Mouse (Mus musculus) cortical plate, adult 2 months (tissue): Measurements from ENCODE around the gene Setd2. TPM values are rescaled to one million over a fixed set of nuclear protein-coding genes. Genes with fewer than 3 reads are reported as not detected.

Source experiments
- H3K27ac ChIP-seq: fragments of 200-500 bp; 2 replicates; pipeline ENCODE4 v1.5.1; 2012; ENCODE audit warnings: low read length, control low read depth, inconsistent platforms; ENCODE audit not compliant: insufficient read depth
- H3K4me1 ChIP-seq: fragments of 200-500 bp; 2 replicates; pipeline ENCODE4 v1.6.1; 2011; ENCODE audit warnings: low read length; ENCODE audit not compliant: control insufficient read depth, insufficient read depth
- H3K4me3 ChIP-seq: fragments of 200-500 bp; 2 replicates; pipeline ENCODE4 v1.5.1; 2011; ENCODE audit warnings: mild to moderate bottlenecking, low read length, control low read depth; ENCODE audit not compliant: insufficient read depth
- CTCF ChIP-seq: fragments of 200-500 bp; IDR thresholded peaks from 2 replicates; pipeline ENCODE4 v1.5.1; 2011; ENCODE audit warnings: mild to moderate bottlenecking, control low read depth, low read length; ENCODE audit not compliant: insufficient read depth; ENCODE audit errors: extremely low read depth
- POLR2A ChIP-seq: fragments of 200-500 bp; IDR thresholded peaks from 2 replicates; pipeline ENCODE4 v1.6.1; 2011; ENCODE audit warnings: mild to moderate bottlenecking, low read length, control low read depth; ENCODE audit not compliant: insufficient read depth; ENCODE audit errors: extremely low read depth
- polyA plus RNA-seq: library from polyadenylated mRNA; depleted of rRNA; stranded (reverse); fragments of >200 nt; gene quantifications from 2 replicates; pipeline ENCODE4 v1.2.3, GENCODE M21; 2012

Gene Setd2
- polyA plus RNA-seq, 1 experiment, result 64.8 TPM

DNA sequence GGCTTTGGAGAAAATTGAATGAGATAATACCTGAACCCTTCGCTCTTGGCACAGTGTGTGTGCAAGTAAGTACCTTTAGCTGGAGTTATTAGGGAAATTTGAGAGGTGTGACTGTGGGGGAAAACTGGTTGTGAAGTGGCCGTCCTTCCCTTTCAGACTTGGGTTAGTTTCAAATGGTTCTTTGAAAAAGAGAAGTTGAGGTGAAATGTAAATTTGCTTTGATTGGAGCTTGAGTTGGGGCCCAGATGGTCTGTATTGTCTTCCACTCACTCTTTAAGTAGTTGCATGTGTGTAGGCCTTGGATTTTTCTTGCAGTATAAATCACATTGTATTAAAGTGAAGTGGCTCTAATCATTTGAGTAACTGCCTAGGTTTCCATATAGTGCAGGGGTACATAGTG, 2.7 kb downstream of the Setd2 start:
- H3K4me3 ChIP-seq, result no peak overlapping the region
- TF ChIP-seq POLR2A (no peak), CTCF (no peak)
- H3K27ac ChIP-seq, result no peak overlapping the region
- peaks cover 10% of the 10 kb centered on the region for H3K4me1 ChIP-seq

DNA sequence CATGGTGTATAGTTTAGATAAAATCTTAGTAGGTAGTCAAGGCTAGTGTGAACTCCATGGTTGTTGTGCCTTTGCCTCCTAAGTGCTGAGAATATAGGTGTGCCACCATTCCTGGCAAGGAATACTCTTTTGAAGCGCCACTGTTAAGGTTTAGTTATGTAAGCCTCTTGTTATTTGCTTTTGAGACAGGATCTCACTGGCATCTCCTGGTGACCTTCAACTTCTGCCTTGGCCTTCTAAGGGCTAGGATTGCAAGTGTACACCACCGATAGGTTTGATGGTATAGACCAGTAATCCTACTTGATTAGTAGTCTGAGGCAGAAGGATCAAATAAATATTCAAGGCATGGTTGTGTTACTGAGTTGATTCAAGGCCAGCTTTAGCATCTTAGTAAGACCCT, 4.2 kb downstream of the Setd2 start:
- H3K27ac ChIP-seq, result no peak overlapping the region
- no peak overlapping the region for H3K4me3 ChIP-seq
- H3K4me1 ChIP-seq, result peaks cover 10% of the 10 kb centered on the region
- TF ChIP-seq POLR2A (no peak), CTCF (no peak)

DNA sequence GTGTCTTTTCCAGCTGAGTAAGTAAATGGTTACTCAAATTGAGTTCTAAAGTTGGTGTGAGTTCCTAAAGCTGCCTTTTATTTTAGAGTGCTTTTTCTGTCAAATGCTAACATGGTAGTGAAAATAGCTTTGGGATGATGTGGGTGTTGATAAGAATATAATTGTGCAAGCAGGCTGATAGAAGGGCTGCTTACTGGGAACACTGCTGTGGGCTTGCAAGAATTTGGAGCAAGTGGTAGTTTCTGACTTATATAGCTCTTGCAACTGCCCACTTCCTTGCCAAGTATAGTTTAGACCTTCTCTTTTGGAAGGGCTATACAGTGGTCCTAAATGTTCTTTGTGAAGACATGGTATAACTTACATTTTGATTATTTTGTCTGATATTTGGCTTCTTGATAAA, 6.1 kb downstream of the Setd2 start:
- H3K4me3 ChIP-seq, result no peak overlapping the region
- TF ChIP-seq CTCF (no peak), POLR2A (no peak)
- H3K4me1 ChIP-seq, result peaks cover 12% of the 10 kb centered on the region
- no peak overlapping the region; the same call in 1 of the 2 replicates for H3K27ac ChIP-seq

DNA sequence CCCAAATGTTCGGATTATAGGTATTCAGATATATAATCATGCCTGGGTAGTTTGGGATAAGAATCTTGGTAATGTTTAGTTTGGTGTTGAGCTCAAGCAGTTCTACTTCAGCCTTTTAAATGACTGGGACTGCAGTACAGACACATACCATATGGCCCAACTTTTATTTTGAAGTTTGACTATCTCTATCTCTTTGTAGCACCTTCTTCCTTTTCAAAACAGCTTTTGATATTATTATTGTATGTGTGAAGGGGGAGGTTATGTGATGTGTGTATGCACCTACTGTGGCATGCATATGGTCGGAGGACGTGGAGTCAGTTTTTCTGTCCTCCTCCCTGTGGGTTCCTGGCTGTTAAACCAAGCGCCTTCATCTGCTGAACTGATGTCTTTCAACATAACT, 9.6 kb downstream of the Setd2 start:
- Histone ChIP-seq H3K4me1 (peaks cover 7% of the 10 kb centered on the region; the same call in 1 of the 2 replicates), H3K4me3 (no peak overlapping the region), H3K27ac (no peak overlapping the region)
- no peak for TF ChIP-seq POLR2A
- TF ChIP-seq CTCF, result no peak

DNA sequence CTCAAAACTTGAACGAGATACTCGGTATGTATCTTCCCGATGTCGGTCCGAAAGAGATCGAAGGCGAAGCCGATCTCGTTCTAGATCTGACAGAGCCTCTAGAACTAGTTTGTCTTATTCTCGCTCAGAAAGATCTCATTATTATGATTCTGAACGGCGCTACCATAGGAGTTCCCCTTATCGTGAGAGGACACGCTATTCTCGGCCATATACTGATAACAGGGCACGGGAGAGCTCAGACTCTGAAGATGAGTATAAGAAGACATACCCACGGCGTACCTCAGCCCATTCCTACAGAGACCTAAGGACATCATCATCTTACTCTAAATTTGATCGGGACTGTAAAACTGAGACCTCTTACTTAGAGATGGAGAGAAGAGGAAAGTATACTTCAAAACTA, 15.9 kb downstream of the Setd2 start:
- H3K4me3 ChIP-seq, result no peak overlapping the region
- no peak overlapping the region for H3K27ac ChIP-seq
- peaks cover 2% of the 10 kb centered on the region; the same call in 1 of the 2 replicates for H3K4me1 ChIP-seq
- no peak for TF ChIP-seq CTCF
- no peak for TF ChIP-seq POLR2A

DNA sequence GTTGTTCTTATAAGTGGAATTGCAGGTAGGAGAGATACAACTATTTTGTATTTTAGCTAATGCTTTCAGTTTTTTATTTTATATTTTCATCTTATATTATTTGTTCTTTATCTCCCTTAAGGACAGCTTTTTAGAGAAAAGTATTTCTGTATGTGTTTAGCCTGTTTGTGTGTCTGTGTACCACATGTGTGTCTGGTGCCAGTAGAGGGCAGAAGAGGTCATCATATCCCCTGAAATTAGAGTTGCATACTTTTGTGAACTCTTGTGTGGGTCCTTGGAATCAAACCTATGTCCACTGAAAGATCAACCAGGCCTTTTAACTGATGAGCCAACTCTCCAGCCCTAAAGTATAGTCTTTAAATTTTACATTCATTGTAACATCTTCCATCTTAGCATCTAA, 35.9 kb downstream of the Setd2 start:
- no peak overlapping the region for H3K27ac ChIP-seq
- TF ChIP-seq CTCF (no peak), POLR2A (no peak)
- H3K4me1 ChIP-seq, result no peaks in the 10 kb centered on the region
- H3K4me3 ChIP-seq, result no peak overlapping the region

DNA sequence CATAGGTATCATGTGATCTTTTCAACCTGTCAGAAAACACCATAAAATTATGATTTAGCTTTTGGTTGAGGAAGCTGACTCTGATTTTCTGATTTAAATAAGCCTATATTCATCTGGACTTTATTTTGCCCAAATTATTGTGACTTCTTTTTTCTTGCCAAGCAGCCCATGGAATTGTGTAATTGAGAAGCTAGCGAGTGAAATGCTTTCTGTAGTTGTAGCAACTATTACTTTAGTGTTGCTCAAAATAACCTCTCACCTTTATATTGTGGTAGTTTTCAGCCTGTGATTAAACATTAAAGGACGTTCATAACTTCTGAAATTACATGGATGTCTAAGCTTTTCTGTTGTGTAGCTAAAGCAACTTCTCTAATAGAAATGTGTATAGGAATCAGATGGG, 49.8 kb downstream of the Setd2 start:
- TF ChIP-seq POLR2A (no peak), CTCF (no peak)
- H3K27ac ChIP-seq, result no peak overlapping the region

DNA sequence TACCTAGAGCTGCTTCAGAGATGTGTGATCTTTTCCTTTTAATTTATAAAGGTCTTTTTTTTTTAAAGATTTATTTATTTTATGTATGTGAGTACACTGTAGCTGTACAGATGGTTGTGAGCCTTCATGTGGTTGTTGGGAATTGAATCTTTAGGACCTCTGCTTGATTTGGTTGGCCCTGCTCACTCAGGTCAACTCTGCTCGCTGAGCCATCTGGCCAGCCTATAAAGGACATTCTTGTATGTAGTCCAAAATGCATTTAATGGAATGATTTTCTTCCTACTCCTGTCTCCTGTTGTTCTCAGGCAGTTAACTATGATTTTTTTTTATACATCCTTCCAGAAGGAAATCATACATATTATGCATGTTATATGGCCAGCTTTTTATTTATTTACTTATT, 51.1 kb downstream of the Setd2 start:
- Histone ChIP-seq H3K4me3 (no peak overlapping the region), H3K4me1 (0 out of 2 replicates have a peak, but pooled peaks cover 1% of the 10 kb centered on the region), H3K27ac (no peak overlapping the region)
- no peak for TF ChIP-seq CTCF
- no peak for TF ChIP-seq POLR2A

More for the DNA sequence above, 49.8 kb downstream of the Setd2 start:
- Histone ChIP-seq H3K4me3 (no peak overlapping the region), H3K4me1 (0 out of 2 replicates have a peak, but pooled peaks cover 1% of the 10 kb centered on the region)

DNA sequence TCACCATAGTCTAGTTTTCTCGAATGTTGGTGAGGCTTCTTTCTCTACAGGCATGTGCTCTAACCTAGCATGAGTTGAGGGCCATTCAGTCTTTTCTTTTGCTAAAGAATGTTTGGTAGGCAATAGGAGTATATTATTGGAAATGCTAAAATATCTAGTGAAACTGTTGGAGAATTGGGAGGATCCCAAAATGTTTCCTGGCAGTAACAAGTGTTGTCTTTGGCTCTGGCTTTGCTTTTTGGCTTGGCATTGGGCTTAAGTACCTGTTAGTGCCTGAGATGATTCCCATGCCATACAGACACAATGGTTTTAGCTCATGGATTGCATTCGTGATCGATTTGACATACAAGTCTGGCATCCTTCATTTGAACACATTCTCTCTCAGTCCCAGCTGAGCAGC, 79.1 kb downstream of the Setd2 start:
- TF ChIP-seq CTCF, result no peak
- TF ChIP-seq POLR2A, result no peak
- H3K27ac ChIP-seq, result no peak overlapping the region

DNA sequence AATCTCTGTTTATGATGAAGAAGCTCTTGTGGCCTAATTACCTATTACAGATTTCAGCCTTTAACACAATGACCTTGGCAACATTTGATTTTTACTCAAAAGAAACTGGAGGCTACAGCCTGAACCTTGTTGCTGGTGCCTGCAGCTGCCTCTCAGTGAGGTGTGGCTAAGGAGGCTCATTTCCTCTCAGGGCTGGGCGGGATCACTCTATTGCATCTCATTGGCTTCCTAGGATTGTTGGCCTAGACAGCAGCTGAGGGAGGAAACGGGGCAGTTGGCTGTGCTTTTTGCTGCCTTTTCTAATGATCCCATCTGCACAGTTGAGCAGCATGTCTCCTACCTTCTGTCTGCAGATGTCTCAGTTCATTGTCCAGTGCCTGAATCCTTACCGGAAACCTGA, 84.7 kb downstream of the Setd2 start:
- H3K4me3 ChIP-seq, result no peak overlapping the region
- no peak overlapping the region for H3K27ac ChIP-seq
- TF ChIP-seq CTCF (no peak), POLR2A (no peak)
- no peaks in the 10 kb centered on the region for H3K4me1 ChIP-seq

More for the DNA sequence above, 79.1 kb downstream of the Setd2 start:
- Histone ChIP-seq H3K4me3 (no peak overlapping the region), H3K4me1 (no peaks in the 10 kb centered on the region; the same call in 1 of the 2 replicates)

DNA sequence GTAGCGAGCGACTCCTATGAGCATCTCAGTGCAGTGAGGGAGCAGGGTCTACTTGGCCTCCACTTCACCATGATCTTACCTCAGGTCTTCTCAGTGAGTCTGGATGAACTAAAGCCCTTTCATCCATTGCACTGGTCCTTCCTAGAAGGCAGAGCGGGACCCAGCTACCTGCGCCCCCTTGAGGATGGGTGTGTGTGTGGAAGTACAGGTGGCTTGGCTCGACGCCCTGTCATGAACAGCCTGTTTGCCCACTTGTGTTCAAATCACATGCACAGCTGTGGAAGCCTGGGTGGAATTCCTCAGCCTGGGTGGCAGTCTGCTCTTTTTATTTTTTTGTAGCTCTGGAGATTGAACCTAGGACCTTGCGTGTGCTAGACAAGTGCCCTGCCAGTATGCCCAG, 87.8 kb downstream of the Setd2 start:
- no peak for TF ChIP-seq CTCF
- TF ChIP-seq POLR2A, result no peak
- H3K4me1 ChIP-seq, result no peaks in the 10 kb centered on the region
- no peak overlapping the region for H3K27ac ChIP-seq
- H3K4me3 ChIP-seq, result no peak overlapping the region
